Mouse (Mus musculus) testis, adult 2 months (tissue): ENCODE results near the gene Nup93.

Source experiments
- CTCF ChIP-seq: fragments of 200-500 bp; IDR thresholded peaks from 2 replicates; pipeline ENCODE4 v1.5.1; 2012; ENCODE audit warnings: low read depth, mild to moderate bottlenecking, inconsistent platforms, low read length, moderate library complexity; ENCODE audit not compliant: control insufficient read depth, insufficient read depth, insufficient replicate concordance
- POLR2A ChIP-seq: fragments of 200-500 bp; IDR thresholded peaks from 2 replicates; pipeline ENCODE4 v1.6.1; 2012; ENCODE audit warnings: low read depth, mild to moderate bottlenecking, inconsistent platforms, low read length, moderate library complexity; ENCODE audit not compliant: control insufficient read depth

GRCm38 (mm10) chr8:94191101-94191691, 23.2 kb upstream of the Nup93 start:
- TF ChIP-seq POLR2A = no peak
- TF ChIP-seq CTCF = no peak
